Mouse (Mus musculus) gonadal fat pad, adult 2 months (tissue): ENCODE results near the gene Tmem63b. TPM values are rescaled to one million over a fixed set of nuclear protein-coding genes. Genes with fewer than 3 reads are reported as not detected.
"Not testable (repeated sequence)": the region's sequence is repeated elsewhere in the genome, so short reads cannot be mapped to it uniquely, and the experiment has no call there.

Source experiments
- DNase-seq: peaks from one replicate; pipeline ENCODE4 v3.0.0-alpha.2; 2012; ENCODE audit warnings: low read depth
- polyA plus RNA-seq: library from polyadenylated mRNA; depleted of rRNA; stranded (reverse); fragments of >200 nt; gene quantifications from 2 replicates; pipeline ENCODE4 v1.2.3, GENCODE M21; 2012

Gene Tmem63b
- polyA plus RNA-seq, 1 experiment = 70.2 TPM

DNA sequence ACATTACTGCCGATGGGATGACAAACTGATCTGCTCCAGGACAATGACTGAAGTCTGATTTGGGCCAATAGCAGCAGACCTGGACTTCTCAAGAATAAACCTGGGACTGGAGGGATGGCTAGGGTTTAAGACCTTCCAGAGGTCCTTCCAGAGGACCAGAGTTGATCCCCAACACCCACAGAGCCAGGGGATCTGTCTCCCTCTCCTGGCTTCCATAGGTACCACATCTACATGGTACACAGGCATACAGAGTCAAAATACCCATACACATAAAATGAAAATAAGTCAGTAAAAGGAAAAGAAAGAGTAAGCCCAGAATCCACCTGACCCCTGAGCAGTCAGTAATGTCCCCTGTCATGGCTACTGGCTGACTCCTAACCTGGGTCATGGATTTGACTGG is 14.9 kb downstream of the Tmem63b start:
- DNase-seq = no peak

DNA sequence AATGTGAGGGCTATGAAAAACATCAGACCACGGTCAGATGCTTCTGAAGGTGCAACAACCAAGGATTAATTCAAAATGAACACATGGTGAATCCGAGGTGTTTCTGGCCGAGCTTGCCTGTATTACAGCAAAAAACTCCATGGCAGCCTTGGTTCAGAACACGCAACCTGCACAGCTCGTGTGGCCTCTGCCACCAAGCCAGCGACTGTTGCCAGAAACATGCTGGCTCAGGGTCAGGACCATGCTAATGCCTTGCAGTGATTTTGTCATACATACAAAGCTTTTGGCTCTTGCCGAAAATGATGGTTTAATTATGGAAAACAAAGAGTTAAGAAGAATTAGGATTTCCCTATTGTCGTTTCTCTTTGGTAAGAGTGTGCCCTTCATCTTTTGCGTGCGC is 18.7 kb downstream of the Tmem63b start:
- DNase-seq = no peak

DNA sequence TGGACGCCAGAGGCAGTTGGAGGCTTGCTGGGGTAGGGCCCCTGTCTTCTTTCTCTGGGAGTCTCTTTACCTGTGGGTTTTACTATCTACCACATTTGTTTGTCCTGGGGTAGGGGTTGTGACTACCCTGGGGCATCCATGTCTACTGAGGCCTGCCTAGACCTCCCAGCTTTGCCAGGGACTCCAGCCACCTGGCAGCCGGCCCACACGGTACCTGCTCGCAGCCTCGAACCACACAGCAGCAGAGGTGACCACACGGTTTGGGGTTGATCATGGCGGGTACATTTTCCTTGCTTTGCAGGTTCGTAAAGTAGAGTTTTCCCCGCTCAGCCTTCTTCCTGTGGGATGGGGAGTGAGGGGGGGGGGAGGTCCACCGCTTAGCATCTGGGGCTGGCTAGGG is 19.2 kb downstream of the Tmem63b start:
- no peak for DNase-seq

DNA sequence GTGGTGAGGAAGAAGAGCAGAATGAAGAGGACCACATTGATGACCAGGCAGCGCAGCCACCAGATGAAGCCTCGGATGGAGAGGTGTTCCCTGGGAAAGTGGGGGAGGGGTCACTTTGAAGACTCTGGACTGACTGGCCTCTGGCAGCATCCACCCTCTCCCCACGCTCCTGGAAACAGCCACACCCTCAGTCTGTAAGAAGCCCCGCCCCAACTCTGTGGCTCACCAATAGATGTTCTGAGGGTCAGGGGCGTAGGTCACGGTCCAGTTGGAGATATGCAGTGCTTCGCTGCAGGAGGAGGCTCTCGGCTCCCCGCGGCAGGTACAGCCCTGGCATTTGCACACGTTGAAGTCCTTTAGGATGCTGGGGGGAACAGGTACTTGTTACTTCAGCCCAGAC is 20.6 kb downstream of the Tmem63b start:
- no peak for DNase-seq

DNA sequence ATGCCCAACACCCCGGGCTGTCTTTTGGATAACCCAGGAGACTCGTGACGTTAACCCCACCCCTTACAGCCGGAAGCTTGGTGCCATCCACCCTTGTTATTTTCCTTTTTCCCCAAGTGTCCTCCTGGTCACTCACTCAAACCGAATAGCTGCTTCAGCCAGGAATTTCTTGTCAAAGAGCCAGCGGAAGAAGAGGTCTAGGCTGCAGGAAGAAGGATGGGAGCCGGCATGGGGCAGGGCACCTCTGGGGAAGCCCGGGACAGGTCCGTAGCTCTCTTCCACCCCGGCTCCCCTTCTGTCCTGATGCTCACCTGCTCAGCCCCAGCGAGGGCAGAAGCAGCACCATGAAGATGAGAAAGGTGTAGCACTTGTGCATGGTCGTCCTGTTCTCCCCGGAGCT is 22.1 kb downstream of the Tmem63b start:
- DNase-seq = no peak

DNA sequence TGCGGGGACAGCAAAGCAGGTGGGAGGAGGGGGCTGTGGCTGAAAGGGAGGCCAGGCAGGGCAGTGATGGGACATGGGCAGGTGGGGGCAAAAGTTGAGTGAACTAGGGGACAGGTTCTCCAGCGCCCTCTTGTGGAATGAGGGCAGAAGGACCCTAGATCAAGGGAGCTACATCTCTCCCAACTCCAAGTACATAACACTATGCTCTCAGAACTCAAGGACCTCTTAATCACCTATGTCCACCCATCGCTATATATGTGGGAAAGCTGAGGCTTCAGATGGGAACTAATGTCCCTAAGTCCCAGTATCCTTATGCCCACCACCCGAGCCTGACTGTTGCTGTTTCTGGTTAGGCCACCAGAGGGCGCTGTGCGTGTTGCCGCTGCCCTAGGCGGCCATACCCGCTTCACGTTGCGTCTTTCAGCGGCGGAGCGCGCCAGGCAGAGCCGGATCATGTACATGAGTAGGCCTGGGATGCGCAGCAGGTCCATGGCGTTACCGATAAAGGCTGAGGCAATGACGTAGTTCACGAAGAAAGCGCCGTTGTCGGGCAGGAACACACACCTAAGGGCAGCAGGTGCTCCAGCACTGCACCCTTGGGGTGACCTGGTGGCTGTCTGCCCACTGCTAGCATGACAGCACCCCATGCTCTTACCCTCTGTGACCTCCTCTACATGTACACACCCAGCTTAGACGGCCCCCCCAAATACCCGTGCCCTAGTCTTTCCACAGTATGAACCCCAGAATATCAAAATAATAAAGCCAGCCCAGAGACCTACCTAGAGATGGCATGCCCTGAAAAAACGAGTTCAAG is 23.4 kb downstream of the Tmem63b start:
- DNase-seq = no peak

DNA sequence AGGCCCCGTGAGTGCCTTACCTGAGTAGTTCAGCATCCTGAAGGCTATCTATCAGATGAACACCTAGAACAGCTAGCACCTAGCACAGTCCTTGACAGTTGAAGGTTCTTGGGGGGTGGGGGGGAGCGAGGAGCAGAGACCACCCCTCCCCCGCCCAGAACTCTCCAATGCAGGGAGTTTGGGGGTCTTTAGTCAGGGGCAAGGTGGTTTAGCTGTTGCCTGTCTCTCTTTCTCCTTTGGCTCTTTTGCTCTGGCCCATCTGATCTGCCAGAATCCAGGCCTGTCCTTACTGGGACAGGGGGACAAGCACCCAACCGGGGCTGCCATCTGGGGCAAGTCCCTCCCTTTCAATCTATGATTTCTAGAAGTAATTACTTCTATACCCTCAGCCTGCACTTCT is 27.5 kb downstream of the Tmem63b start, which contains the start of gene Capn11:
Capn11 (minus strand) TSS at position 101 of the 400 bp plus-strand sequence.
- no peak for DNase-seq

DNA sequence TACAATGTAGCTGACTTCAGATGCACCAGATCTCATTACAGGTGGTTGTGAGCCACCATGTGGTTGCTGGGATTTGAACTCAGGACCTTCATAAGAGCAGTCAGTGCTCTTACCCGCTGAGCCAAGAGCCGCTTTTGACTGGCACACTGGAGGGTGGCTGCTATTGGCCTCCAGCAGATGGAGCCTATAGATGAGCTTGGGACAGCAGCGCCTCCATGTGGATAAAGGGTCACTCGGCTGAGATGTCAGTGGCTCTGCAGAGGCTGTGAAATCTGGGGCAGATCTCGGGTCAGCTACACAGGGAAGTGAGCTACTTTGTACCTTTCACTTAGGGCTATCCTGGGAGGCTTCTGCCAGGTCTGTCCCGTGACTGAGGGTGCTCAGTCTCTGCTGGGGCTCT is 30.9 kb downstream of the Tmem63b start:
- DNase-seq = no peak

DNA sequence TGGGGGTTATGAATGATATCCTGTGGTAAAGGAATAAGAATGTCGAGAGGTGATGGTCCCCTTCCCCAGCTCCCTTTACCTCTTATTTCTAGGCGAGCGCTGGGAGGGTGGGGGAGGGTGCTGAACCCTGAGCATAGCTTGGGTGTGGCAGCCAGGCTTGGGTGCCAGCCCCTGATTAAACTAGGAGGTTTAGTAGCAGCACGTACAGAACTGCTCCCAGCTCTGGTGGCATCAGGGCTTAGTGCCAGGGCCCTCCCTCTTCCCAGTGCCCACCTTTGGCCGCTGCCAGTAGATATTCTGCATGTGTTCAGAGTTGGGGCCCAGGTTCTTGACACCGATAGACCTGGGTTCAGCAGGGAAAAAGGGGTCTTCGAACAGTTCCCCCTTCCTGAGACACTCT is 33.5 kb downstream of the Tmem63b start:
- no peak for DNase-seq

DNA sequence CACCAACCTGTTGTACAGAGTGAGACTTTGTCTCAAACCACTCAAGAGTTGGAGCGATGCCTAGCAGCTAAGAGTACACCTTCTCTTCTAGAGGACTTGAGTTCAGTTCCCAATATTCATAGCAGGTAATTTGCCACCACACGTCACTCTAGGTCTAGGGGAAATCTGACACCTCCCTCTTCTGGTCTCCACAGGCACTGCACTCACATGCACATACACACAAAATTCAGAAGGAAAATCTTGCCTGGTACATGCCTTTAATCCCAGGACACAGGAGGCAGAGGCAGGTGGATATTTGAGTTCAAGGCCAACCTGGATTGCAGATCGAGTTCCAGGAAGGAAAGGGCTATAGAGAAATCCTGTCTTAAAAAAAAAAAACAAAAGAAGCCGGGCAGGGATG is 42.5 kb downstream of the Tmem63b start:
- no peak for DNase-seq

DNA sequence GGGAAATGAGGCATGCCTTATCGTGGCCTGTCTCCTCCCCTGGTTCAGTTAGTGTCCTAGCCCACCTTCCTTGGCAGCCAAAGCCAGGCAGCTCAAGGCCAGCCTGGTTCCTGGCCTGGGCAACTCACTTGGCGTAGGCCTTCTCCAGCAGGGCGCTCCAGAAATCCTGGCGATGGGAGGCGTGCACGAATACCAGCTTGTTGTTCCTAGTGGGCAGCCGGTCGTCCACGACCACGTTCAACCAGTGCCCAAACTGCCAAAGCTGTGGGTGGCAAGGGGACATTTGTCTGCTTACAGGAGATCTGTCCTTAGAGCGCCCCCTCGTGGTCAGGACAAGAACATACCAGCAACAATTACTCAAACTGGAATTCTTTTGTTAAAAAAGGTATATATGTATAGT is 44.0 kb downstream of the Tmem63b start:
- no peak for DNase-seq

DNA sequence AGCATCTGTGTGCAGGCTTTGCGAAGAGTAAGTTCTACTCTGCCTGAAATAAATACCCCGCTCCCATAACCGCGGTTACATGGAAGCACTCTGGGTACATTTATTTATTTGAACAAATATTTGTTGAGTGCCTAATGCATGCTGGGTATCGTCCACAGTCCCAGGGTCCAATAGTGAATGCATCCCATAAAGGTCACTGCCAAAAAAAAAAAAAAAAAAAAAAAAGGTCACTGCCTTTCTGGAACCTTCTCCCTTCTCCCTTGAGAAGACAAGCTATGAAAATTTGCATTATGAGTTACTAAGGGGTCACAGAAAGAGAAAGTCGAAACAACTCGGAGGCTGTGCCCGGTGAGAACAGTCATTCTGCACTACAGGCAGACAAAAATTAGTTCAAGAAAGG is 44.7 kb downstream of the Tmem63b start:
- no peak for DNase-seq

DNA sequence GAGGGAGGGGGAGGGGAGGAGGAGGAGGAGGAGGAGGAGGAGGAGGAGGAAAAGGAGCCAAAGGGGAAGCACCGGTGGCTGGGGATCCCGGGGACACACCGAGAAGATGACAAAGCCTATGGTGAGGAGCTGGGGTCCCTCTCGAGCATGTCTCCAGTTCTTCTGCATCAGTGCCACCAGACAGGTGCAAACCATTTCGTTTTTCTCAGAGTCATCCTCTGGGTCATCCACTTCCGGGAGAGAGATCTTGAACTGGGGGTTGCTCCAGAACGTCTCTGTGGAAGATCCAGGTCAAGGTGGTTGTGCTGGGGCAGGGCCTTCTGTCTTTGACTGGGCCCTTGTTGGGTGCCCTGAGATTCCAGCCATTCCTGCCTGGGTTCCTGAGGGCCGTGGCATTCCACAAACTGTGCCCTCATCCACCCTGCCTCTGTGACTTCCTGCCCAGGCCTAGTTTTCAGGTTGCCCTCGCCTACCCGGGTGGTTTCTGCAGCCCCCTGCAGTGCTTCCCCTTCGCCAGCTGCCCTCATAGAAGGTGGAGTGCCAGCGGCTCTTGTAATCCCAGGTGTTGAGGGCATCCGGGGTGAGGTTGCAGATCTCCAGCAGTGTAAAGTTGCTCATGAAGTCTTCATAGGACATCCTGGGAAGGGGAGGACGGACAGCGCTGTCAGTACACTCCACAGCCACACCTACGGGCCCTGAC is 48.0 kb downstream of the Tmem63b start:
- DNase-seq = no peak

DNA sequence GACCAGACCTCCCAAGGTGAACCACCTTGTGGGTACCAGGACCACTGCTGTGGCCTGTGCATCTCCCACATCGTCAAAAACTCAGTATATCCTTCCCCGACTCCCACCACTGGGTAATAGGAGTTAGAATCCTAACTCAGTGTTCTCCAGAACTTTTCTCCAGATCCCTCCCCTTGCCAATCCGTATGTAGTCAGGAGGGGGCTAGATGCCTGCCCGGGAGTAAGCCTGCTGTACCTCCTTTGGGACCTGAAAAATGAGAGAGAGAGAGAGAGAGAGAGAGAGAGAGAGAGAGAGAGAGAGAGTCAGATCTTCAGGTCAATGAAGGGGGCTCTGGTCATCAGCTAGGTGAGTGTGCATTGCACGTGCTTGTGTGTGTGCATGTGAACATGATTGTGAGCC is 52.7 kb downstream of the Tmem63b start:
- DNase-seq = no peak

DNA sequence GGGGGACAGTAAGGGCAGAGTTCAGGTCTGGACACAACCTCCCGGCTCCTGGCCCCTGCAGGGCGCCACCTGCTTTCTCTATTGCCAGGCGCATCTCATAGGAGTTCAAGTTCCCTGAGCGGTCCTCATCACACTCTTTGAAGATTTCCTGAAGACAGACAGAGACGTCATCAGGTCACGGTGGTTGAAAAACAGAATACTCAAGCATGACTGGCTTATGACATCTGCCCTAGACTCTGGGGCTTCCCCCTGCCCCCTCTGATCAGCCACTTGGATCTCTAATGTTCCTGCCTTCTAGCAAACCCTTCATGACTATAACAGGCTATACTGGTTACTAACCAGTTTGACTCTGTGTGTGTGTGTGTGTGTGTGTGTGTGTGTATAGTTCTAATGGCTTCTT is 54.8 kb downstream of the Tmem63b start:
- no peak for DNase-seq

DNA sequence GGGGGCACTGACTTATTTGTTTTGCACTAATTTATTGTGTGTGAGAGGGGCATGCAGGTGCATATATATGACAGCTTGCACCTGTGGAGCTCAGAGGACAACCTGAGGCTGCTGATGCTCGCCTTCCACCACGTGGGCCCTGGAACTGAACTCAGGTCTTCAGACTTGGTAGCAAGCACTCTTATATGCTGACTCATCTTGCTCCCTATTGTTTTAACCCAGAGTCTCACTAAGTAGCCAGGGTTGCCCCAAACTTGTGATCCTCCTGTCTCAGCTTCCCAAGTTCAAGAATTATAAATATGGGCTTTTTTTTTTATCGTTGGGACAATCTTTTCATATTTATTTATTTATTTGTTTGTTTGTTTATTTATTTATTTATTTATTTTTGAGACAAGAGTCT is 55.7 kb downstream of the Tmem63b start:
- DNase-seq = no peak

DNA sequence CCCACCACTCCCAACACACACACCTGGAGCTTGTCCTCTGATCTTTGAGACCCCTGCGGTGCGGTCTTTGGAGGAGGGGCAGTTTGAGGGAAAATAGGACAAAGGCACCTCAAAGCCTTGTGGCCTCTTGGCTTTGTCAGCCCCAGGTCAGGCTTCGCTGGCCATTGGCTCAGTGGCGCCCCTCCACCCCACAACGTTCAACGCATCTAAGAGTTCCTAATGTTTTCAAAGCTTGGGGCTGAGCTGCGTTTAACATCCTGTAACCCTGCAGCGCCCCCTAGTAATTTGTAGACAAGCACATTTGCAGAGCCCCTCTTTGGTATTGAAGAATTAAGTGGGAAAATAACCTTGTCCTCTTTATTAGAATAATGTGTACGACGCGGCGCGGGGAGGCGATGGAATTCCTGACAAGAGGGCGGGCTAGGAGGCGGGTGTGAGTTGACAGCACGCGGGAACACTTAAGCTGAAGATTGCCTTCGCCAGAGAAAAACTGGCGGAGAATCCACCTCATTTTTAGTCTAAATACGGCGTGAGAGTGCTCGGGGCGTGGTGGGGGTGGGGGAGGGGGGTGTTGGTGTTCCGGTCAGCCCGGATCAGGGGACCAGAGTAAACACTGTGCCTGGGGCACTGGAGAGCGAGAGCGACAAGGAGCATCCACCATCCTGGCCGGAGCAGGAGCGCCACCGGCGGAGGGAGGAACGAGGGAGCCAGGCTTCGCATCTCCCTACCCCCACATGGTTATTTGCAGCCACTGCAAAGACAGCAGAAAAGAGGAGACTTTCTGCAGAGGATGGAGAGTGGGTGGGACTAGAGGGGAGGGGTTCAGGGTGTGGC is 56.6 kb downstream of the Tmem63b start:
- DNase-seq = no peak

DNA sequence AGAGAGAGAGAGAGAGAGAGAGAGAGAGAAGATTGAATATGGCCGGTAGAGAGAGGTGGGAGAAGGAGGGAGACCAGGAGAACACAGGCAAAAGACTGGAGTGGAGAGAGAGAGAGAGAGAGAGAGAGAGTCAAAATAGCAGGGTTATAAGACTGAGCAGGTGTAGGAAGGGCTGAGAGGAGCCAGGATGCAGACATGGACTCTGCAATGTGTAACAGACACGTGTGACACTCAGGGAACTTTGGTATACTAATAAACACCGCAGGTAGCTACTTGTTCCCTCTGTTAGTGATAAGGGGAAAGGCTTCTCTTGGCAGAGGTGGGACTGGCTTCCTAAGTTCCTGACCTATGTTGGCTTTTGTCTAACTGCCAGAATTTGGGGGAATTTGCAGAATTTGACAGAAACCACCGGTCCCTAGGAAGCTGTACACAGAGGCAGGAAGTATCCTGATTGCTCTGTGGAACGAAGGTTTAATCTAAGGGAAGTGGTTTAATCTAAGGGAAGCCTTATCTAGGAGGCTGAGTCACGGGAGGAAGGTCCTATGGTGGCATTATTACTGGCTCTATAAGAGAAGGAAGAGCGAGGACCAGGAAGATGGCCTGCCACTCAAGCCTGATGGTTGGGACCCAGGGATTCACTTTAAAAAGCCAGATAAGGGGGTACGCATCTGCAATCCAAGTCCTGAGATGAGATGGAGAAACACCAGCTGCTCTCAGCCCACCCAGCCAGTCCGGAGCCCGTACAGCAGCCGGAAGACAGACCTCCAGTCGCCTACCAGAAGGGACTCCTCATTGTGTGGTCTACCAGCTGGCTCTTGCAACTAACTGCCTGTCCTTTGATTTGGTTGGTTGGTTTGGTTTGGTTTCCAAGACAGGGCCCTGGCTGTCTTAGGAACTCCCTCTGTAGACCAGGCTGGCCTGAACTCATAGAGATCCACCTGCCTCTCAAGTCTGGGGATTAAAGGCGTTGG is 57.5 kb downstream of the Tmem63b start:
- DNase-seq = no peak

DNA sequence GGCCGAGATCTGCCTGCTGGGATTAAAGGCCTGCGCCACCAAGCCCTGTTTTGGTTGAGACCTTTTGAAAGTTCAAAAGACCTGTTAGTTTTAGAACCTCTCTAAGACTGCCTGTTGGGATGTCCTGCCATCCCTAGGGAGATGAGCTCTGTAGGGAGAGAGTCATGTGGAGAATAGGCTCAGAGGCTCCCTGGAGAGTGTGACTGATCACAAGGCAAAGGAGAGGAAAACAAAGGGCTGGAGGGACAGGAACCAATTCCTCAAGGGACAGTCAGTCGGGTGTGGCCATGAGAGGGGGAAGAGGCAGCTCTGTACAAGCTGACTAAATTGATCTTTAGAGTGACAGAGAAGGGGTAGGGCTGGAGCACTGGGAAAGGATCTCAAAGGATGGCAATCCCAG is 58.5 kb downstream of the Tmem63b start:
- DNase-seq = no peak

DNA sequence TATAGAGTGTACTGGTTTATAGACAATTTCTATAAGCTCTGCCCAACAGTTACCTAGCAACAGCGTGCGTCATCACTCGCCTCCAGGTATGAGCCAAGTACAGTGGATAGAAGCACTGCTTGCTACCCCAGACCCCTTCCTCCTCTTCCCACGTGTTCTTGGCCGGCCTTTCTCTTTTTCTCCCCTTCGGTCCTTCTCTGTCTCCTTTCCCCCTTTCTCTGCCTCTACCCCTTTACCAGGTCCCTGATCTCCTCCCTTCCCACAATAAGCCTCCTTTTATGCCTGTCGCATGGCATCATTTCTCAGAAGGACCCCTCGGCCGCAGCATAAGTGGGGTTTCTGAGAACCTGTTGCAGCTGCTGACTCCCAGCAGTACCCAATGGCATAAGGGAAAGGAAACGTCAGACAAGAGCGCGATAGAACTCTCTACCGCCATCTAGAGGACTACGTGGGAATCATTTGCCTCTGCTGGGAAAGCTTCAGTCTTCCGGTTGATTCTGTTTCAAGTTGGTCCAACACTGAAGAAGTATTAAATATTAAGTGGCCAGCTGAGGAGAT is 60.0 kb downstream of the Tmem63b start:
- DNase-seq = no peak

DNA sequence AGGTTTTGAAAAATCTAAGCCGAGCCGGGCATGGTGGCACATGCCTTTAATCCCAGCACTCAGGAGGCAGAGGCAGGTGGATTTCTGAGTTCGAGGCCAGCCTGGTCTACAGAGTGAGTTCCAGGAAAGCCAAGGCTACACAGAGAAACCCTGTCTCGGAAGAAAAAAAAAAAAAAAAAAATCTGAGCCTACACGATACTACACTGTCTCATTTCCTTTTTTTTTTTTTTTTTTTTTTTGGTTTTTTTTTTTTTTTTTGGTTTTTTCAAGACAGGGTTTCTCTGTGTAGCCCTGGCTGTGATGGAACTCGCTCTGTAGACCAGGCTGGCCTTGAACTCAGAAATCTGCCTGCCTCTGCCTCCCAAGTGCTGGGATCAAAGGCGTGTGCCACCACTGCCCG is 63.3 kb downstream of the Tmem63b start:
- not testable (repeated sequence) for DNase-seq
